Mouse (Mus musculus) liver, adult 2 months (tissue): ENCODE results near the gene Asb3. TPM values are rescaled to one million over a fixed set of nuclear protein-coding genes. Genes with fewer than 3 reads are reported as not detected.

Experiments used
- DNase-seq: peaks from one replicate; pipeline ENCODE4 v3.0.0-alpha.2; 2011; ENCODE audit warnings: low read depth, low spot score; ENCODE audit errors: extremely low read depth
- H3K27ac ChIP-seq: fragments of 200-500 bp; replicated peaks from 2 replicates; pipeline ENCODE4 v1.5.1; 2012; ENCODE audit warnings: low read depth, mild to moderate bottlenecking, control low read depth, inconsistent platforms, low read length; ENCODE audit not compliant: insufficient read depth
- H3K27me3 ChIP-seq: fragments of 200-500 bp; 2 replicates; pipeline ENCODE4 v1.6.1; 2012; ENCODE audit warnings: mild to moderate bottlenecking, moderate library complexity, low read length, inconsistent platforms; ENCODE audit not compliant: control insufficient read depth, insufficient read depth
- H3K36me3 ChIP-seq: fragments of 200-500 bp; 2 replicates; pipeline ENCODE4 v1.6.1; 2012; ENCODE audit warnings: low read length, inconsistent platforms; ENCODE audit not compliant: control insufficient read depth, insufficient read depth
- H3K4me1 ChIP-seq: fragments of 200-500 bp; 2 replicates; pipeline ENCODE4 v1.6.1; 2011; ENCODE audit warnings: low read length; ENCODE audit not compliant: control insufficient read depth, insufficient read depth
- H3K4me3 ChIP-seq: fragments of 200-500 bp; 2 replicates; pipeline ENCODE4 v1.5.1; 2011; ENCODE audit warnings: low read depth, mild to moderate bottlenecking, control low read depth, low read length, moderate library complexity; ENCODE audit not compliant: insufficient read depth
- H3K79me2 ChIP-seq: fragments of 200-500 bp; 2 replicates; pipeline ENCODE4 v1.6.1; 2012; ENCODE audit warnings: inconsistent platforms, mild to moderate bottlenecking, low read length, moderate library complexity; ENCODE audit not compliant: control insufficient read depth, insufficient read depth
- H3K9ac ChIP-seq: fragments of 200-500 bp; 2 replicates; pipeline ENCODE4 v1.6.1; 2012; ENCODE audit warnings: low read depth, mild to moderate bottlenecking, control low read depth, inconsistent platforms, low read length
- CTCF ChIP-seq: fragments of 200-500 bp; IDR thresholded peaks from 2 replicates; pipeline ENCODE4 v1.5.1; 2011; ENCODE audit warnings: low read depth, low read length, control low read depth
- POLR2A ChIP-seq: fragments of 200-500 bp; IDR thresholded peaks from 2 replicates; pipeline ENCODE4 v1.6.1; 2011; ENCODE audit warnings: low read length, control low read depth; ENCODE audit not compliant: insufficient read depth; ENCODE audit errors: extremely low read depth
- WGBS: fragments of 180-500 bp; shearing (Covaris S2); methylation state at CpG from one replicate; pipeline ENCODE4 v1.1.7; 2018; 5-methylcytosine and 5-hydroxymethylcytosine counted together
- polyA plus RNA-seq: library from polyadenylated mRNA; depleted of rRNA; stranded (reverse); fragments of >200 nt; gene quantifications from 2 replicates; pipeline ENCODE4 v1.2.3, GENCODE M21; 2012
- total RNA-seq: library from RNA; depleted of rRNA; stranded (reverse); fragments of >200 nt; gene quantifications from 2 replicates; pipeline ENCODE4 v1.2.3, GENCODE M21; 2014

The Asb3 gene
- total and polyA plus RNA-seq, 2 experiments = 1.6 to 10.8 TPM

DNA sequence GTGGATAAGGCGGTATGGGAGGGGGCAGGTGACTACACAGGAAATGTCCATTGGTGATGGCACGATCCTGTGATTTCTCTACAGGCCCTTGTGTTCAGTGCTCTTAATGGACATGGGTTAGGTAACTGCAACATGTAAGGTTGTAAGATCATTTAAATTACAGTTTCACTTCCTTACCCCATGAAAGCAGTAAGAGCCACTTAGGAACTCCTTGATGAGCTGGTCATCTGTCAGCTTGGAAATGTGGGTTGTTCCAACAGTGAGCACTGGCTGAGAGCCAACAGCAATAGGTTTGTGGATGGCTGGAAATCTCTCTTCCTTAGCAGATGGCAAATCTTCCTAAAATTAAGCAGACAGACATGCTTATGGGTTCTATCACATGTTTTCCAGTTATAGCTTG is 58.3 kb downstream of the Asb3 start:
- Histone ChIP-seq H3K4me3 (no peak overlapping the region), H3K27ac (no peak overlapping the region), H3K79me2 (no peaks in the 10 kb centered on the region), H3K27me3 (no peaks in the 10 kb centered on the region), H3K9ac (no peak overlapping the region), H3K4me1 (no peaks in the 10 kb centered on the region), H3K36me3 (peaks cover 53% of the 10 kb centered on the region)
- TF ChIP-seq CTCF (no peak), POLR2A (no peak)
- DNase-seq = no peak
- WGBS = 96% methylated on average over 2 of the region's 2 CpGs

- Histone ChIP-seq H3K36me3 (peaks cover 23% of the 10 kb centered on the region), H3K27me3 (no peaks in the 10 kb centered on the region), H3K4me3 (no peak overlapping the region), H3K9ac (no peak overlapping the region), H3K27ac (no peak overlapping the region), H3K4me1 (peaks cover 3% of the 10 kb centered on the region; the same call in 1 of the 2 replicates), H3K79me2 (peaks cover 4% of the 10 kb centered on the region)
- TF ChIP-seq CTCF (no peak), POLR2A (no peak)
- WGBS = 39% methylated on average over 5 of the region's 5 CpGs
- DNase-seq = no peak
Observed at GRCm38 (mm10) chr11:30952829-30953228, 67.6 kb downstream of the Asb3 start.

GRCm38 (mm10) chr11:30953469-30954154 is 68.4 kb downstream of the Asb3 start:
- WGBS = 1% methylated on average over 28 of the region's 32 CpGs
- peak; percentile 42 for DNase-seq
- TF ChIP-seq POLR2A (no peak), CTCF (no peak)
- peak overlapping the region; percentile 32; the same call in 1 of the 2 replicates for H3K27ac ChIP-seq
- H3K27me3 ChIP-seq = no peaks in the 10 kb centered on the region
- H3K79me2 ChIP-seq = peaks cover 4% of the 10 kb centered on the region
- H3K4me1 ChIP-seq = peaks cover 3% of the 10 kb centered on the region; the same call in 1 of the 2 replicates
- peak overlapping the region; percentile 69 for H3K4me3 ChIP-seq
- H3K36me3 ChIP-seq = peaks cover 18% of the 10 kb centered on the region
- peak overlapping the region; percentile 68 for H3K9ac ChIP-seq

DNA sequence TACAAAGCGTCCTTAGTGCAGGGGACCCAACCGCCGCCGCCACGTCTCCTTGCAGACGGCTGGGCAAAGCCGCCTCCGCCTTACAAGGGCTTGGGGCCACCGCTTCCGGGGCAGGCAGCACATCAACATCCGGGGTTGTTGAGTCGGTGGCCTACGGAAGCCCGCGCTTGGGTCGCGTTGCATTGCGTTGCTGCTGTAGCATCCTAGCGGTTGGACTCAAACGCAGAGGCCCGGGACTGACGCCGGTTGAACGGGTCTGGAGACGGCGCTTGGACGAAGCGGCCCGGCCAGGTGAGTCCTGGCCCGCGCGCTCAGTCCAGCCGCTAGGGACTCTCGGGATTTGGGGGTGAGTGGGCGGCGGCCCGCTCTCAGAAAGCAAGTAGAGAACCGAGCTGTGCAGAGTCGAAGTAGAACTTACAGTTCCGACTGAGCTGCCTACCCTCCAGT is 69.1 kb downstream of the Asb3 start, which contains the start of gene Erlec1:
Gene Erlec1 (minus strand): TSS at position 57 of the 447 bp plus-strand sequence.
- peaks cover 14% of the 10 kb centered on the region for H3K36me3 ChIP-seq
- H3K9ac ChIP-seq = peak within 1 kb of the TSS; percentile 72
- TF ChIP-seq CTCF = peak; percentile 27; the same call in 1 of the 2 replicates
- TF ChIP-seq POLR2A = 0 out of 2 replicates have a peak, but pooled peaks have one; percentile 44
- H3K4me1 ChIP-seq = peaks cover 3% of the 10 kb centered on the region; the same call in 1 of the 2 replicates
- H3K27ac ChIP-seq = peak within 1 kb of the TSS; percentile 32
- peaks cover 4% of the 10 kb centered on the region for H3K79me2 ChIP-seq
- under 1% methylated on average over 40 of the region's 40 CpGs for WGBS
- peak within 1 kb of the TSS; percentile 69 for H3K4me3 ChIP-seq
- peak; percentile 84 for DNase-seq
- H3K27me3 ChIP-seq = no peaks in the 10 kb centered on the region

GRCm38 (mm10) chr11:30985237-30985636 is 100.0 kb downstream of the Asb3 start:
- Histone ChIP-seq H3K27ac (no peak overlapping the region), H3K27me3 (no peaks in the 10 kb centered on the region), H3K9ac (no peak overlapping the region), H3K79me2 (peaks cover 3% of the 10 kb centered on the region; the same call in 1 of the 2 replicates), H3K36me3 (peaks cover 7% of the 10 kb centered on the region), H3K4me3 (peak overlapping the region; percentile 97), H3K4me1 (peaks cover 2% of the 10 kb centered on the region; the same call in 1 of the 2 replicates)
- TF ChIP-seq POLR2A (no peak), CTCF (no peak)
- WGBS = 13% methylated on average over 2 of the region's 2 CpGs
- peak; percentile 85 for DNase-seq

GRCm38 (mm10) chr11:30985877-30986624 is 100.8 kb downstream of the Asb3 start, which contains the start of gene Chac2:
Gene Chac2 (minus strand): TSS chr11:30986350.
- no peak for TF ChIP-seq CTCF
- TF ChIP-seq POLR2A = 0 out of 2 replicates have a peak, but pooled peaks have one; percentile 20
- peaks cover 3% of the 10 kb centered on the region; the same call in 1 of the 2 replicates for H3K79me2 ChIP-seq
- H3K4me1 ChIP-seq = peaks cover 2% of the 10 kb centered on the region; the same call in 1 of the 2 replicates
- peak within 1 kb of the TSS; percentile 95 for H3K9ac ChIP-seq
- peak; percentile 96 for DNase-seq
- peaks cover 6% of the 10 kb centered on the region for H3K36me3 ChIP-seq
- WGBS = 1% methylated on average over 22 of the region's 22 CpGs
- H3K4me3 ChIP-seq = peak within 1 kb of the TSS; percentile 97
- peak within 1 kb of the TSS; percentile 98 for H3K27ac ChIP-seq
- H3K27me3 ChIP-seq = no peaks in the 10 kb centered on the region
